Mouse (Mus musculus): ENCODE measurements around the gene Rras.

The Rras gene

DNA sequence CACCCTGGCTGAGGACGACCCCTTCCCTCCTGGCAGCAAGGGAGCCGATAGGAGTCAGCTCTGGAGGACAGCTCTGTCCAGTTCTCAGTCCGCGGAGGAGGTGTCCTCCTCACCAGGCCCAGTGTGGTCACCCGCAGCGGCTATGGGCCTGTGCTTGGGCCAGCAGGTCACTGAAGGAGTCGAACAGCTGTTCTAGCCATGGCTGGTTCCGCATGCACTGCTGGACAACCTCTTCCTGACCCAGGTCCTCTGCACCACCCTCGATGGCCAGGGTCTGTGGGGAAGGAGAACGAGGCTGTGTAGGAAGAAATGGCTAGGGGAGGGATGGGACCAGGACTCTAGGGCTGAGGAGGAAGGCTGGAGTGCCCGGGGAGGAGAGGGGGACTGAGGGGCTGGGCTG lies 10.6 kb downstream of the Rras start:
- DNase-seq, result no peak

DNA sequence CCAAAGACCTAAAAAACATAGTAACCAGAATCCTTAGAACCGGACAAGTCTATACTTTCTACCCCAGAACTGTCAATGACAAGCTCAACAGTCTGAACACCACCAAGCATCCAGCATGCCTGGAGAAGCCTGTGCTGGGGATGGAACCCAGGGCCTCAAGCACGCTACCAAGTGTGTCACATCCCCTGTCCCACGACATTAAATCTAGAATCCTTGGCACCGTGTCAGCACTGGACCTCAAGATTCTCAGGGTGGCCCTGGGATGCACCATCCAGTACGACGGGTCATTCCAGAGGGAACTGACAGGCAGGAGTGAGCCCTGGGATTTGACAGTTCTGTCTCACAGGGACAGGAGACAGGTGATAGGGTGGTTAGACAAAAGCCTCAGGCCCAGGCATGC lies 12.2 kb downstream of the Rras start:
- no peak for DNase-seq

DNA sequence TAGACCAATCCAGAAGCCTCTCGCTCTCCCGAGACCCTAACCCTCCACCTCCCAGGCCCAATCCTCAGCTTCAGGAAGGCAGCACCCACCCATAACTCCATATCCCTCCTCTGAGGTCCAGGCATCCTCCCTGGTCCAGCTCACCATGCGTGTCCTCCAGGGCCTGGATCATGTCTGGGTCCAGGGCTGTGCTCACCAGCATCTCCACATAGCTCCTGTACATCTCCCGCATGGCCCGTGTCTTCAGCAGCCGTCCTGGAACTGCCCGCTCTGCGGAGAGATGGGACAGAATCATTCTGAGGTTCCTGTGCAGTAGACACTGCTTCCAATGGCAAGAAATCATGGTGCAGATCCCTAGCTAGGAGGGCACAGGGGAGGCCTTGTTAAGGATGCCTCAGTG lies 13.1 kb downstream of the Rras start:
- DNase-seq, result no peak

DNA sequence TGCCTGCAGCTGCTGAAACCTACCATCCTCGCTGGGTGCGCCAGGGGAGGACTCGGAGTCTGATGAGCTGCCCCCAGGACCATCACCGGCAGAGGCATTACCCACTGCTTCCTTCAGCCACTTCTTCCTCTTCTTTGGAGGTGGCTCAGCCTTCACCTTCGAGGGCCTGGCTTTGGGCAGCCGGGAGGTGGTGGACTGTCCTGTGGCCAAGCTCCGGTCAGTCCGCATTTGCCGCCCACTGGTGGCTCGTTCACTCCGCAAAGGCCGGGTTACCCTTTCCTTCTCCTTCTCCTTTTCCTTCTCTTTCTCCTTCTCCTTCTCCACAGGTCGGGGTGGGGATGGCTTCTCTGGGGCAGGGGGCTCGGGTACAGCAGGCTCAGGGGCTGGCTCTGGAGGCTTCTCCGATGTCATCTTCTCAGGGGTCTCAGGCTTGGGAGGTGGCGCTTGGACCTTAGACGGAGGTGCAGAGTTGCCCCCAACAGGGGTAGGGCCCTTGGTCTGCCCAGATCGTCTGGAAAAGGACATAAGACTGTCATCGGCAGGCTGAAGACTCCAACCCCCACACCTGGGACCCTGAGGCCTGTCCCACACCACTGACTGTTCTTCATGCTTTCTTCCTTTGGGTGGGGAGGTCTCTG lies 16.1 kb downstream of the Rras start:
- no peak for DNase-seq

DNA sequence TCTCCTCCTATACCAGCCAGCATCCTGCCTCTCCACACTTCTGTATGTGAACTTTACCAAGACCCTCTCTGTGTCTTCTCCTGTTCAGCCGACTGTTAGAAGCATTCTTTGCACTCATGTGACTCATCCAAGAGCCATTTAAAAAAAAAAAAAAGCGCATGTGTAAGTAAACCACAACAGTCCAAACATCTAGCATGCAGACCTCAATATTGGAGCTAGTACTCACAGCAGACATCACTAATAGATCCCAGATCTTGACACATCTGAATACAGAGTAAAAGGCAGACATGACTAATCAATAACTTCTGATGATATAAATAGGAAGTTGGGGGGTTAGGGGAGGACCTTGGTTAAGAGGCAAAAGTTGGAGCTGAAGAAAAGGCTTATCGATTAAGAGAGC lies 17.9 kb downstream of the Rras start:
- no peak for DNase-seq

DNA sequence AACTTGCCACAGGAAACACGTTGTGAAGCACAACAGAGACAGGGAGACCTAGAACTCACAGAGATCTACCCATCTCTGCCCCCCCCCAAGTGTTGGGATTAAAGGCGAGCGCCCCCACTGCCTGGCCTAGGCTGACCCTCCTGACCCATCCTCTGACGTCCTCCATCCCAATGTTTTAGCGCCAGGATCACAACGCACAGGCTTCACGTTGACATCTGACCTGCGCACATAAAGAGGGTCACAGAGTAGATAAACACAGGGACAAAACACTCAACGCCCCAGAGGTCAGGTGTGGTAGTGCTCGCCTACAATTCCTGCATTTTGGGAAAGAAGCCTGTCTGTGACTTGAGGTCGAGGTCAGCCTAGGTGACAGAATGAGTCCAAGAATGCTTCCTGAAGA lies 18.9 kb downstream of the Rras start:
- no peak for DNase-seq

DNA sequence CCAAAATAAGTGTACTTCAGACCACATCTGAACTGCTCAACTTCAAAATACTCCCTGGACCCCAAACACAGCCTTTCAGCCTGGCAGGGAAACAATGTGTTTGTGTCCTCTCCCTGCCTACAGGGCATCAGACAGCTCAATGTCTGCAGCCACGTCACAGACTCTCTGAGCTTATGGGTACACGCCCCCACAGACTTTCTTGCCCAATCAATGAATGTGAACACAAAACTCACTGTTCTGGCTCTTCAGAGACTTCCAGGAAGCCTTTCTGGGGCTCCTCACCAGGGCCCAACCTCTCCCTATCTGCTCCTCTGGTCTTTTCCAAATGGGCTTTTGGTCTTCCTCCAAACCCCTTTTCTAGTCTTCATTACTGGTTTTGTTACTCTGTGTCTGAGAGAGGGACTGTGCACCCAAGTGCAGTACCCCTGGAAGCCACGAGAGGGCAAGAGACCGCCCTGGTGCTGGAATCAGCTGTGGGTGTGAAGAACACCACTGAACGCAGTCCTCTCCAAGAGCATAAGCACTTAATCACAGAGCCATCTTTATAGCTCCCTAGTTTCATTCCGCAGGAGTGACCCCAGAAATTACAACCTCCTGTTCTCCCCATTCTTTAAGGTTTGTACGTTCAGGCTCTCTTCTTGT lies 20.1 kb downstream of the Rras start:
- peak; percentile 62 for DNase-seq

DNA sequence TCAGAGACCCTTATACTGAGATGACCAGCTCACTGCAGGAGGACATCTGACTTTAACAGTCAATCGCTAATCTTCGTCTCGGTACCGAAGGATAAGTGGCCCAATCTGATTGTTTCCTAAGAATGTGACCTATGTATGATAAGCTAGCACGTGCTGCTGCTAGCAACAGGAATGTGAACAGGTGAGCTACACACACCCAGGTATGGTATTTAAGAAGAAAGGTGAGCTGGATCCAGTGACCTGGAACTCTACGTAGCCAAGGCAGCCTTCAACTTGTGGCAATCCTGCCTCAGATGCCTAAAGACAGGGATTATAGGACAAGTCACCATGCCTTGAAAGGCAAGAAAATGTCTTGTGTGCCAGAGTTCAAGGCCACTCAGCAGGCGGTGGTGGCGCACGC lies 20.6 kb downstream of the Rras start:
- no peak for DNase-seq

DNA sequence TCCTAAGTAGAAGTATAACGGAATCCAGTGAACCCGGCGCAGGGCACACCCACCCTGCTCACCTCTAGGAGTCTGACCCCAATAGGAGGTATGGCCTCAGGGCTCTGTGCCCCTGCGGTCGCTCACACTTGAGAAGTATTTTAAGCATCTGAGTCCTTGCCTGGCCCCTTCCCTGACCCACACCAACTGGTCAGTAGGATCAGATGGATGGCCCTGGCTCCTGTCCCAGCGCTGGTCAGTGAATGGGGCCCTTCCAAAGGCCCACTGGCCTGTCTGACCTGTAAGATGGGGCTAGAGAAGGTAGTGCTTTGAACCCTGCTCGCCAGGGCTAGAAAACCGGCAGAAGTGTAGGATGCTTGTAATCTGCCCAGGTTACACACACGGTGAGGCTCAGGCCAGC lies 23.1 kb downstream of the Rras start:
- no peak for DNase-seq

DNA sequence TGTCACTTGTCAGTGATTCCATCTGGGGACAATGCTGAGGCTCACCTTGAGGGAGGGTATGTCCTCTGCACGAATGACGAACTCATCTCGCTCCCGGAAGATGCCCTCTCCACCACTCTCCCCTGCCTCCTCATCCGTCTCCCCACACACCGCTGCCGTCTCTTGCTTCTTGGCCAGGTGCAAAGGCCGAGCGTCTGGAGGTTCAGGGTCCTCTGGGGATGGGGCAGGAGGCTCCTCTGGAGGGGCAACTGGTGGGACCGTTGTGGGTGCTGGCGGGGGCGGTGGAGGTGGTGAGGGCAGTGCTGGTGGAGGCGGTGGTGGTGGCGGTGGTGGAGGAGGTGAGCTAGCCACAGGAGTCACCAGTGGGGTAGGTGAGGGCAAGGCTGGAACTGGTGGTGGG lies 25.5 kb downstream of the Rras start:
- DNase-seq, result no peak

DNA sequence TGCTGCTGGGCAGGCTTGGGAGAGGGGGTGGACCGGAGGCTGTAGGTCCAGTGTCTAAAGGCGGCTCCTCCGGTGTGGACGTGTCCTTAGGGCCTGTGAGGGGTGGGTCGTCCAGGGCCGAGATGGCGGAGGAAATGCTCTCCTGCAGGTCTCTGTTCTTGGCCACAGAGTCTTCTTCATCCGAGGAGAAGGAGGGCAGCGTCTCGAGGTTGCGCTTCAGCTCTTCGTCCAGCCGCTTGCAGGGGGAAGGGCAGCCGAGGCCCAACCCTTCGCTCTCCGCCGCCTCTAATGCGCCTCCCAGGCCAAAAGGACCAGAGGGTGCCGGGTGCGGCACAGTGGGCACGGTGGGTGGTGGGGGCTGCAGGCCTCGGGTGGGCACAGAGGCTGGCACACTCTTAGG lies 28.0 kb downstream of the Rras start:
- no peak for DNase-seq

DNA sequence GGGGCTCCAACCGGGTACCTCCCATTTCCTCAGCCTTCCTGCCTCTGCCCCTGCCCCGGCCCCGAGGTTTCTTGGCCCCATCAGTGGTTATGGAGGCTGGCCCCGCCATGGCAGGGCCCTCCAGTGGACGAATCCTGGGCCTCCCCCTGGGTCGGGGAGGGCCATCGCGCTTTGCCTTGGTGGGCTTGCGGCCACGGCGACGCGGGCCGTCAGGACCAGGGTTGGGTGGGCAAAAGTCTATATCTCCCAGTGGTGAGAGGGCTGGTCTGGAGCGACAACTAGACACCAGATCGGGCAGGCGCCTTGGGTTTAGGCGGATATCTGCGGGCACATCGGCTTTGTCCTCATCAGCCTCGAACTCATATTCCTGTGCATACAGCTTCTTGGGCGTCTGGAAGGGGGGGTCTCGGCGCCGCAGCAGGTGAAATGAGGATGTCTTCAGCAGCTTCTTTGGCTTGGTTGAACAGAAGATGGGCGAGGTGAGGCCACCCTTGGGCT lies 29.1 kb downstream of the Rras start:
- DNase-seq, result no peak

DNA sequence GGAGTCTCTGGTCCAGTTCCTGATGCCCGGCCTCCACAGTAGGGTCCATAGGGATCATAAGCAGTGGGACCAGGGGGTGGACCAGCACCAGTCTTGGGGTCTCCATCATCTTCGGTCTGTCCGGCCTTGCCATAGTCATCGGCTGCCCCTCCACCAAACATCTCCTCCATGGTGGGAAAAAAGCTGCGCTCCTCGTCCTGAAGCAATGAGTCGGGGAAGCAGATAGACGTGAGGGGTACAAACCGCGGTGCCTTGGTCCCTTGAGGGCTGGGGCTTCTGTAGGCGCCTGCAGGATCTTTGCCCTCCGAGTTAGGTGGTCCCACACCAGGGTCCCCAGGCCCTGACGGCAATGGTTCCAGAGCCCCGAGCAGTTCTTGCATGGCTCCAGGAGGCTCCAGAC lies 29.7 kb downstream of the Rras start:
- DNase-seq, result no peak

DNA sequence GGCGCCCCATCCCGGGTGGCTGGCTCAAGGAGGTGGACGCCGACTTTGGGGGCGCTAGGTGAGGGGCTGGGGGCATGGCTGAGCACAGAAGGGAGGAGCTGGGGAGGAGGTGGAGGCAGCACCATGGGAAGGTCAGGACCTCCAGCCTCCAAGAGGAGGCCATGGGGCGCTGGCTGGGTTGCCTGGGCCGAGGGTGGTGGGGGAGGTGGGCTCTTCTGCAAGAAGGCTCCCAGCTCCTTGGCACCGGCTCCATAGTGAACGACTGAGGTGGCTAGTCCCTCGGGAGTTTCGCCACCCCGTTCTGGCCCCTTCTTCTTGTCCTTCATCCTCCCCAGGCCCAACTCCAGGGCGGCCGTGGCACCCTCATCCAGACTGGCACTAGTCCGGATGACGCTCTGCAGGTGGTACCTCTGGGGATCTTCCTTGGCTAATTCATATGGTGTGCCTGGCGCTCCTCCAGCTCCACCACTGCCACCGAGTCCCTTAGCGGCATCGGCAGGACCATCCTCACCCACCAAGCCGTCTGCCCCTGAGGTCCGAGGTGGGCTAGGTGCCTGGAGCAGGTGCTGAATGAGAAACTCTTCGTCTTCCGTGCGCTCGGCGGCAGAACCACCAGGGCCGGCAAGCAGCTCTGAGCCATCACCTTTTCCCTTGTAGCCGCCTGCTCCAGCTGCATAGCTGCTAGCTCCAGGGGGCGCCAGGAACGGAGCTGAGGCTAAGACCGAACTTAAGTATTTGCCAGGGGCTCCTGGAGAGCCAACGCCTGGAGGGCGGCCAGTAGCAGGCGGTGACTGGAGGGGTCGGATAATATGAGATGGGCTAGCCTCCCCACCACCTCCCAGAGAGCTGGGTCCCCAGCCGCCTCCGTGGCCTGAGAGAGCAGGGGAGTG lies 30.5 kb downstream of the Rras start:
- DNase-seq, result no peak

DNA sequence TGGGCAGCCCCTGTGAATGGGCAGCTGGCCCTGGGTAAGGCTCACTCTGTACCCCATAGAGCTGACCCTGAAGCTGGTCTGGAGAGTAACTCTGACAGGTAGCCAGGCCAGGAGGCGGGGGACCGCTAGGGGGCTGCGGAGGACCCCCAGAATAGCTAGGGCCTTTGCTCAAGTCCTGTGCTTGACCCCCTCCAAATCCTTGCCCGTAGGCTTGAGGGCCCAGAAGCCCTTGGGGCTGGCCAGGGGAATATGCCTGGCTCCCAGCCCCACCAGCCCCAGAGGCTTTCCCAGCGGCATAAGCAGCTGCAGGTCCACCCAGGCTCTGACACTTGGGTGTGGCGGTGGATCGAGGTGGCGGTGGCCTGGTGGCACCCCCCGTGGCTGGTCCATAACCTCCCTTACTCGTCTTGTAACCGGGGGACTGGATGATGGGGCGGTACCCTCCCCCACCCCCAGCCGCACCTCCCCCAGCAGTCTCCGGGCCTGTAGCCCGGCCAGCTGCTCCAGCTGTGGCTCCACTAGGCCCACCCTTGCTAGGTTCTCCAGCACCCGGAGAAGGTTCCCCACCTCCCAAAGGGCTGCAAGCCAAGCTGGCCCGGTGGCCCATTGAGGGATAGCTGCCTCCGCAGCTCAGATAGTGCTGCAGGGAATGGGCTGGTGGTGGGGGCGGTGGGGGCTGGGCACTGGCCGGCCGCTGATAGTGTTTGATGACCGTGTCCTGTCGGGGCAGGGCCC lies 31.3 kb downstream of the Rras start:
- no peak for DNase-seq

DNA sequence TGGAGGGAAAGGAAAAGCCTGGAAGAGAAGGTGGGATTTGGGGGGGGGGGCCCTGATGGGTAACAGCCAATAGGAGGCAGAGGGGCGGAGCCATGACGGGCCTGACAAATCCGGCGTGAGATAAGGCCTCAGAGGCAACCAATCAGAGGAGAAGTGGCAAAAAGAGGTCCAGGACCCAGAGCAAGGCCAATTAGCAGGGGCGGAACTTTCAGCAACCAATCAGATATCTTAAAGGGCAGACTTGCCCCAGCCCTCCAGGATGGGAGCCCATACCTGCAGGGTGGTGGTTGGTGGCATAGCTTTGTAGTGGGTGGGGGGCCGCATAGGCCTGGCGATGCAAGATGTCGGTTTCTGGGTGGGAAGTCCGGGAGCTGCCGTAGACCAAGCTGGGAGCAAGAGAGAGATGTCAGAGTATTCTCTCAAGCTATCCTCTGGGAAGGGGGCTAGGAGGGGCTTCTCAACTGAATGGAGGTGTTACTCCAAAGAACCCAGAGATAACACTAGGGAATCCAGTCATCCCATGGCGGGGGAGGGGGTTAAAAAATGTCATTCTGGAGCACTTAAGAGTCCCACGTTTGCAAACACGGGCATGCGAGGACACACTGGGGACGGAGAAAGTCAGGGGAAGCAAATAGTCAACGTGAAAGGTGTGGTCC lies 33.3 kb downstream of the Rras start:
- DNase-seq, result peak; percentile 85

DNA sequence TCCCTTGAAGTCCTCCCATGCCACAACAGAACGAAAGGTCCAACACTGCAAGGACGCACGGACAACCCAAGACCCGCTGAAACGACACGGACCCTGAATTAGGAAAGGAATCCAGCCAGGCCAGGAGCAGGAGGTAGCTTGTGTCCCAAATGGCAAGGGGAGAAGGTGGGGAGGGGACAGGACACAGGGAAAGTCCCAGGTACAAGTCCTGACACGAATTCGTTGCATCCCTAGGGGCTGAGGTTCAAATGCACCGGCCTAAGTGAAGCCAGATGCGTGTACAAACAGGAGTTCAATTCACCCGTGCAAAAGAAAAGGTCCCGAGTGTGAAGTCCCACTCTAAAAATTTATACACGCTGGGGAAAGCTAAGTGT lies 33.8 kb downstream of the Rras start:
- no peak for DNase-seq

DNA sequence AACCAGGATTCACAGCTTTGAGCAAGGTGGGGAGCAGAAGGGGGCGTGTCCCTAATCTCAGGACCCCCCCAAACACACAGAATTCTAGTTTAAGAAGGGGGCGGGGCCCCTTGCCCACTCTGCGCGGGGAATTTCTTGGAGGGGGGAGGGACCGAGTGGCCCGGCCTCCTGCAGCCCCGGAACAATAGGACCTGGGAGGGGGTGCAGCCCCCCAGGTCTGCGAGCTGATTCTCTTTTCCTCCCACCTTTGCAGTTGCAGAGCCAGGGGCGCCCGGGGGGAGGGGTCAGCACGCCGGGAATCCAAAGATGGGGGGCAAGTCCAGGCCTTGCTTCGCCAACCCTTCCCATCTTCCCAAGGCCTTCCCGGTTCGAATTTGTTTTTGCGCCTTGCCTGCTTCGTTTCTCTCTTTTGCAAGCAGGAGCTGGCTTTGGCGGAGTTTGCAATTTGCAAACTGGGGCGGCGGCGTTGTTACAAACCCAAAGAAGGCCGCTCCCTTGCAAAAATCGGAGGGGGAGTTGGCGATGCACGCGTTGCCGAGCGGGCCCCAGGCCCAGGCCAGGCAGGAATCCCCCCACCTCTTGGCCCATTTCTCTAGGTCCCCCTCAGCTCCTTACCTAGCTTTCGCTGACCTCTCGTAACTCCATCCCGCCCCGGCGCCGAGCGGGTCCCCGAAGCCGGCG lies 34.6 kb downstream of the Rras start:
- peak; percentile 50 for DNase-seq

DNA sequence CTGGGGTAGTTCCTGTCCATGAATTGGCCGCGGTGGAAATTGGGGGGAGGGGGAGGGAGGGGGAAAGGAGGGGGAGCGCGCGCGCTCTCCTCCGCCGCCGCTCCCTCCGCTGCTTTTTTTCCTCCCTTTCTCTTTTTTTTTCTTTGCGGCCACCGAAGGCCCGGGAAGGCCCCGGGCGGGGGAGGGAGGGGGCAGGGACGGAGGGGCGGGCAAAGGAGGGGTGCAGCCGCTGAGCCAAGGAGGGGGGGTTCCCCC lies 35.0 kb downstream of the Rras start, which contains the start of gene Prr12:
Gene Prr12, minus strand, starts transcription at position 20 of the 255 bp plus-strand sequence.
- no peak for DNase-seq

DNA sequence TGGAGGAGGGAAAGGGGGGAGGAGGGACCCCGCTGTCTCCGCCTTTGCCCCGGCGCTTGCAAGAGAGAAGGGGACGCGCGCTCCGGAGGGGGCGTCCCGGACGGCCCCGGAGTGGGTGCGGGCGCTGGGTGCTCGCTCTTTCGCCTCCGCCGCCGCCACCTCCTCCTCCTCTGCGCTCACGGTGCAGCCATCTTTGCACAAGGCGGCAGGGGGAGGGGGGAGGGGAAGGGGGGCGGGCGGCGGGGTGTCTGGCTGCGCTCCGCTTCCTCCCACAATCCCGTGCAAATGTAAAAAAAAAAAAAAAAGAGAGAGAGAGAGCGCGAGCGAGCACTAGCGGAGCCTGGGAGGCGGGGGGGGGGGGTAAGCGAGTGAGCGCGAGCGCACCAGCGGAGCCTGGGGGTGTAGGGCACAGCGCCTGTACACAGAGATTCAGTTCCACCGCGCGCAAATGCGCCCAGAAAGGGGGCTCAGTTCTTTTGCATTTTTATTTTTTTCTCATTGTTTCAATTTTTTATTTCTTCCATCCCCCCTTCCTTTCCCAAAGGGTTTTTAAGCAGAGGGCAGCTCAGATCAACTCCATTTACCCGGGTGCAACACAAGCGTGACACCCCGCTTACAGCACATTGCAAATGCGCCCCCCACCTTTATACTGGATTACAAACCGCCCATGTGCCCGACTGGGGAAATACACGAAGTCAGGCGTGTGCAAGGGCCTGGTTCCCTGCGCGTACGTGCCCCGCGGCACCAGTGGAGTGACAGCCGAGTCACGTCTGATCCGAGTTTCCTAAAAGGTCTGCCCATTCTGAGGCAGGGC lies 35.6 kb downstream of the Rras start:
- peak; percentile 85 for DNase-seq

DNA sequence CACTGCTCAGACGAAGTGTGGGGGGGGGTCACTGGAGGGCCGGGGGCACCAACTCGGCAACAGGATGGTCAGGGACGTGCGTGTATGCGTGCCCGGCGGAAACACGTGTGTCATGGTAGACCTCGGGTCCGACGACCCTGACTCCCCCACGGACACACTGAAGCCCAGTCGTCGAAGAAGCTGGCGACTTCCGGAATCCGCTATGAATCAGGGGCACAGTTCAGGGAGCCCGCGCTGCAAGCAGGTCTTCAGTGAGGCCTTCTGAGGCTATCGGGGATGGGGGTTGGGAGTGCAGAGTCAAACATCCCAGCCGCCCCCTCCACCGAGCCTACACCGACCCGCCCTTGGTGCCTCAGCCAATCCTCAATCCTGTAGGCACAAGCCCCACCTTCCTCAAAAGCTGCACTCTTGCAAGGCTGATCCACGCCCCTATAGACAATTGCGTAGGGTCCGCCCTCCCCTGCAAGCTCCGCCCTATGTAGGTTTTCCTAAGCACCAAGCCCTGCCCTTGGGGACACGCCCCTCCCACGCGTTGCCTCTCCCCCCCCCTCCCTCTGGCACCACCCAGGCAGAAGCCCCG lies 36.3 kb downstream of the Rras start:
- peak; percentile 98 for DNase-seq

Measured in kidney, postnatal 14 days (tissue).